Mouse (Mus musculus) myocyte (in vitro differentiated cells): ENCODE results near the gene Tcam1. TPM values are rescaled to one million over a fixed set of nuclear protein-coding genes. Genes with fewer than 3 reads are reported as not detected.
A peak's percentile ranks its signal among the peaks of the same experiment; 100 is the strongest.

Experiments used
- H3K27me3 ChIP-seq: one replicate; pipeline ENCODE4 v1.6.1; 2011; ENCODE audit not compliant: control insufficient read depth, insufficient read depth, insufficient read length
- H3K36me3 ChIP-seq: one replicate; pipeline ENCODE4 v1.6.1; 2011; ENCODE audit not compliant: control insufficient read depth, insufficient read depth
- H3K4me2 ChIP-seq: one replicate; pipeline ENCODE4 v1.6.1; 2011; ENCODE audit warnings: low read depth, control low read depth
- H3K4me3 ChIP-seq: one replicate; pipeline ENCODE4 v1.5.1; 2011; ENCODE audit warnings: mild to moderate bottlenecking, control low read depth, moderate library complexity
- H3K79me2 ChIP-seq: one replicate; pipeline ENCODE4 v1.6.1; 2011; ENCODE audit not compliant: control insufficient read depth, insufficient read depth
- H3ac ChIP-seq: one replicate; pipeline ENCODE4 v1.6.1; 2011; ENCODE audit not compliant: control insufficient read depth, insufficient read length
- CEBPB ChIP-seq: IDR thresholded peaks from 2 replicates; pipeline ENCODE4 v1.6.1; 2011; ENCODE audit warnings: mild to moderate bottlenecking, moderate library complexity; ENCODE audit not compliant: poor library complexity, insufficient read depth, severe bottlenecking
- E2F4 ChIP-seq: IDR thresholded peaks from one replicate; pipeline ENCODE4 v1.6.1; 2011; ENCODE audit warnings: mild to moderate bottlenecking, control low read depth, moderate library complexity; ENCODE audit not compliant: insufficient read depth
- MAX ChIP-seq: IDR thresholded peaks from one replicate; pipeline ENCODE4 v1.6.1; 2011; ENCODE audit warnings: low read depth, mild to moderate bottlenecking, control low read depth
- MYOD1 ChIP-seq, 3 experiments: IDR thresholded peaks; one replicate each; pipeline ENCODE4 v1.6.1; 2011; ENCODE audit warnings: control low read depth in 2 of 3, low read depth in 2 of 3, mild to moderate bottlenecking in 2 of 3, moderate library complexity in 1 of 3; ENCODE audit not compliant: insufficient read length in 2 of 3, control insufficient read depth in 1 of 3
- MYOG ChIP-seq, 3 experiments: IDR thresholded peaks; one replicate each; pipeline ENCODE4 v1.6.1; 2011; ENCODE audit warnings: control low read depth in 2 of 3, low read depth in 2 of 3, mild to moderate bottlenecking in 2 of 3; ENCODE audit not compliant: insufficient read length in 2 of 3, control insufficient read depth in 1 of 3, insufficient read depth in 1 of 3
- POLR2A ChIP-seq: IDR thresholded peaks from one replicate; pipeline ENCODE4 v1.6.1; 2011; ENCODE audit warnings: low read depth, mild to moderate bottlenecking, control low read depth, moderate library complexity; ENCODE audit not compliant: insufficient read length
- POLR2AphosphoS2 ChIP-seq: IDR thresholded peaks from one replicate; pipeline ENCODE4 v1.6.1; 2011; ENCODE audit warnings: low read depth, control low read depth; ENCODE audit not compliant: insufficient read length
- REST ChIP-seq: IDR thresholded peaks from one replicate; pipeline ENCODE4 v1.6.1; 2011; ENCODE audit warnings: mild to moderate bottlenecking, control low read depth, moderate library complexity; ENCODE audit not compliant: insufficient read depth, insufficient read length
- SRF ChIP-seq: IDR thresholded peaks from one replicate; pipeline ENCODE4 v1.6.1; 2011; ENCODE audit warnings: low read depth; ENCODE audit not compliant: control insufficient read depth, insufficient read length
- TCF12 ChIP-seq: IDR thresholded peaks from one replicate; pipeline ENCODE4 v1.6.1; 2011; ENCODE audit warnings: mild to moderate bottlenecking, control low read depth; ENCODE audit not compliant: poor library complexity, insufficient read depth, severe bottlenecking
- TCF3 ChIP-seq: IDR thresholded peaks from one replicate; pipeline ENCODE4 v1.6.1; 2011; ENCODE audit warnings: low read depth, control low read depth; ENCODE audit not compliant: insufficient read length
- USF1 ChIP-seq: IDR thresholded peaks from one replicate; pipeline ENCODE4 v1.6.1; 2011; ENCODE audit warnings: low read depth, mild to moderate bottlenecking, control low read depth, moderate library complexity
- polyA plus RNA-seq: library from polyadenylated mRNA; unstranded; fragments of >200 nt; fragmentation: generic; extraction: Trizol; gene quantifications from one replicate; pipeline ENCODE4 v1.2.1, GENCODE M21; 2012; ENCODE audit warnings: missing spikeins

Gene Tcam1
- polyA plus RNA-seq, 1 experiment = 0.11 TPM

DNA sequence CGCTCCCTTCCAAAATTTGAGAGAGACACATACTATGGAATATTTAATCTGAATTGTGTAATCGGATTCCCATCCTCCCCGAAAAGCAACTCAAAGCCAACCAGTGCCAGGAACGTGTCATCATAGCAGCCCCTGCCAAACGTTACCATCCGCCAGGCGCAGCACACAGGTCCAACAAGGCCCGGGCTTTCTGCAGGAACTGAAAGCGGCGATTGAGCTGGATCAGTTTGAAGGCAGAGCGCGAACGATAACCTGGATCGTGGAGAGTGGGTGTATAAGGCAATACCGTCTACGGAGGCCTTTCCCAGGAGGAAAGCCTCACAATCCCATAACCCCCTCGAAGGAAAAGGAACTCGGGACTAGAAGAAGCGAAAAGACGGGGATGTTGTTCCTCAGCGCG lies 21.3 kb upstream of the Tcam1 start:
- Histone ChIP-seq H3K27me3 (no peaks in the 10 kb centered on the region), H3K4me2 (peak overlapping the region; percentile 79), H3K79me2 (peaks cover 58% of the 10 kb centered on the region), H3K36me3 (peaks cover 30% of the 10 kb centered on the region), H3ac (peak overlapping the region; percentile 49), H3K4me3 (peak overlapping the region; percentile 87)
- no peak for TF ChIP-seq TCF12
- TF ChIP-seq MAX = no peak

DNA sequence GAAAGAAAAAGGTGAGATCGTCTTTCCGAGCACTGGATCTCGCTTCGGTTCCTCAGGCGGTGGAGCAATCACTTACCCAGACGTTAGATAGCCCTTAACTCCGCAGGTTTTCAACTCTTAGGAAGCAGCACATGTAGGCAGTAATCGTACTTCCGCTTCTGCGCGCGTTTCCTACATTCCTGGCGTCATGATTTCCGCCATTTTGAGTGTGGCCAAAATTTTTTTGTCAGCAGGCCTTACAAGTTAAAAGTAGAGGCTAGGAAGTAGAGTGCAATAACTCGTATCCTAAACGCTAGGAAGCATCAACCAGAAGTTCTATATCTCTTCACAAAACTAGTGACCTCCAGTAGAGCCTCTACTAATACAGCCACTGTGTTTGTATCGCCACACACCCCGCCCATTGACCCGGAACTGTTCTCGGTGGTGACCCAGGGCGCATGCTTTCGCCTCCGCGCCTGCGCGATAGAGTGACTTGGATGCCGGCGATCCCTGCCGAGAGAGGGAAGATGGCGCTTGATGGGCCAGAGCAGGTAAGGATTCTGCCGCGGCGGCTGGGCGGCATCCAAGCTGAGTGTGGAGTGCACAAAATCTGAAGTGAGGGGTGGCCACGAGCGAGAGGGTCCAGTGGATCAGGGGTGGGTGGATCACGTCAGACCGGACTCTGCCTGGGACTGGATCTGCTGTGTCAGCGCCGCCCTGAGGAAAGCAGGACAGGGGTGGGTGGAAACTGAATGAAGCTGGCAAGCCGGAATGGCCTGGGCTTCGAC lies 20.6 kb upstream of the Tcam1 start, which contains the start of the genes Ftsj3 and Psmc5:
Gene Ftsj3, minus strand, starts transcription at position 395 of the 767 bp plus-strand sequence.
Gene Psmc5, plus strand, starts transcription at position 470 of the 767 bp plus-strand sequence.
- TF ChIP-seq MYOD1 (IDR thresholded peaks at IDR 0.05; ENCODE audit: control insufficient read depth in 1 of 3, insufficient read length in 2 of 3, low read depth in 2 of 3) (peak in 1 of 3 experiments; percentile 26), MAX (peak; percentile 89), USF1 (peak; percentile 16), REST (no peak), POLR2AphosphoS2 (peak; percentile 88), TCF3 (no peak), POLR2A (peak; percentile 92)
- Histone ChIP-seq H3ac (peak within 1 kb of the TSS; percentile 49), H3K36me3 (peaks cover 23% of the 10 kb centered on the region)

DNA sequence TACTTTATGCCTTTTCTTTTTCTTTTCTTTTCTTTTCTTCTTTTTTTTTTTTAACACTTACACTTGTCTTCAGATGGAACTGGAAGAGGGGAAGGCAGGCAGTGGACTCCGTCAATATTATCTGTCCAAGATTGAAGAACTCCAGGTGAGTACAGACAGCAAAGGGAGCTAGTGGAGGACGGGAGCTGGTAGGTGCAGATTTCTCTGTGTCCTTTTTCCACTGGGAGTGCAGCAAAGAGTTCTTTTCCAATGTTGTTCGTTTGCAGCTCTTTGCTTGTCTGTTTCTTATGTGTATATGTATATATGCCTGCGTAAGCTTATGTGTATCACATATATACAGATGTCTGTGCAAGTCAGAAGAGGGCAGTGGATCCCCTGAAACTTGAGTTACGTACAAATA lies 19.7 kb upstream of the Tcam1 start:
- Histone ChIP-seq H3K79me2 (peaks cover 62% of the 10 kb centered on the region), H3K4me2 (peak overlapping the region; percentile 96), H3K36me3 (peaks cover 17% of the 10 kb centered on the region), H3ac (peak overlapping the region; percentile 49), H3K27me3 (no peaks in the 10 kb centered on the region), H3K4me3 (peak overlapping the region; percentile 87)
- no peak for TF ChIP-seq REST

More for the DNA sequence above, 20.6 kb upstream of the Tcam1 start, which contains the start of the genes Ftsj3 and Psmc5:
- peak within 1 kb of the TSS; percentile 96 for H3K4me2 ChIP-seq
- H3K4me3 ChIP-seq = peak within 1 kb of the TSS; percentile 87
- peaks cover 60% of the 10 kb centered on the region for H3K79me2 ChIP-seq
- no peaks in the 10 kb centered on the region for H3K27me3 ChIP-seq

DNA sequence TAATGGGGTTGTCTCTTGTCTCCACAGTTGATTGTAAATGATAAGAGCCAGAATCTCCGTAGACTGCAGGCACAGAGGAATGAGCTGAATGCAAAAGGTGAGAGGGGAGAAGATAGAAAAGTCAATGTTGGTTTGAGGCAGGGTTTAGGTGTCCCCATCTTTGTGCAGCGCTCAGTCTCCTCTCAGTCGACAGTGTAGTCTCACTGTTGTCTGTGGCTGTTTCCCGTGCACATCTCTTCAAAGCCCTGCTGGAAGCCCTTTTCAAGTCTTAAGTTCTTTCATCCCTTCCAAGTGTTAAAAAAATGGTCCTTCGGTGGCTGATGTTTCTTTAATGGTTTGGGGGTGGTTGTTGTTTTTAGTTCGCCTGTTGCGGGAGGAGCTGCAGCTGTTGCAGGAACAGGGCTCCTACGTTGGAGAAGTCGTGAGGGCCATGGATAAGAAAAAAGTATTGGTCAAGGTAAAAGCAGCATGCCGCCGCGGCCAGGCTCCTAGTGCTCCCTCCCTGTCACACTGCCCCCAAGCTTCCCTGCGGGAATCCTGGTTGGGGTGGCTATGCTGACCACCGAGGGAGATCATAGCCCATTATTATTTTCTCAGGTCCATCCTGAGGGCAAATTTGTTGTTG lies 15.5 kb upstream of the Tcam1 start:
- Histone ChIP-seq H3ac (no peak overlapping the region), H3K4me3 (no peak overlapping the region), H3K27me3 (no peaks in the 10 kb centered on the region), H3K4me2 (no peak overlapping the region), H3K36me3 (peaks cover 33% of the 10 kb centered on the region), H3K79me2 (peaks cover 44% of the 10 kb centered on the region)
- TF ChIP-seq USF1 (no peak), MAX (no peak), REST (no peak), POLR2AphosphoS2 (no peak), CEBPB (no peak), MYOD1 (IDR thresholded peaks at IDR 0.05; ENCODE audit: control insufficient read depth in 1 of 3, insufficient read length in 2 of 3, low read depth in 2 of 3) (no peak), TCF3 (no peak), SRF (no peak), POLR2A (no peak), MYOG (IDR thresholded peaks at IDR 0.05; ENCODE audit: control insufficient read depth in 1 of 3, insufficient read depth in 1 of 3, insufficient read length in 2 of 3, low read depth in 2 of 3) (no peak), E2F4 (no peak), TCF12 (no peak)

DNA sequence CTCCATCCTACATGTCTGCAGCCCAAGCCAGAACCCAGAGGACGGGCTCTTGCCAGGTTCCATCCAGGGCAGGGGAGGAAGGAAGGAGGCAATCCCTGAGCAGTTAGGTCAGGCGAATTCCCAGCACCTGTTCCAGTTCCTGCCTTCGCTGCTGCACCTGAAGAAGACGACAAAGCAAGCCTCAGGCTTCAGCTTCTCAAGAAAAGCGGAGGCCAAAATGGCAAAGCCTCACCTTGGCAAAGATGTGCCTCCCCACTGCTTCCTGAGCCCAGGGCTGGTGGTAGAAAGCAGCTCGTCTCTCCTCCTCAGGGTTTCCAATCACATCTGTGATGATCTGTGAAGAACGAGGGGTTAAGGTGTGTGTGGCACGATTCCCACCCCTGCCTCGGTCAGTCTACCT lies 12.5 kb upstream of the Tcam1 start:
- H3K4me3 ChIP-seq = no peak overlapping the region
- H3K79me2 ChIP-seq = peaks cover 19% of the 10 kb centered on the region
- TF ChIP-seq REST (no peak), TCF12 (no peak), TCF3 (no peak), MYOD1 (IDR thresholded peaks at IDR 0.05; ENCODE audit: control insufficient read depth in 1 of 3, insufficient read length in 2 of 3, low read depth in 2 of 3) (no peak), MAX (no peak), USF1 (no peak), POLR2A (no peak), CEBPB (no peak), MYOG (IDR thresholded peaks at IDR 0.05; ENCODE audit: control insufficient read depth in 1 of 3, insufficient read depth in 1 of 3, insufficient read length in 2 of 3, low read depth in 2 of 3) (no peak), E2F4 (no peak), SRF (no peak), POLR2AphosphoS2 (no peak)

More for the DNA sequence above, 12.5 kb upstream of the Tcam1 start:
- Histone ChIP-seq H3ac (no peak overlapping the region), H3K4me2 (no peak overlapping the region), H3K27me3 (no peaks in the 10 kb centered on the region), H3K36me3 (peaks cover 43% of the 10 kb centered on the region)
